Mouse (Mus musculus) layer of hippocampus, postnatal 25 days (tissue): ENCODE data around the gene Slc25a3. TPM values are rescaled to one million over a fixed set of nuclear protein-coding genes. Genes with fewer than 3 reads are reported as not detected.

Source experiments
- DNase-seq, 2 experiments: peaks; one replicate each; pipeline ENCODE4 v3.0.0; 2022; ENCODE audit warnings: mixed read lengths in 2 of 2, low spot score in 1 of 2; ENCODE audit errors: extremely low spot score in 1 of 2
- total RNA-seq, 2 experiments: library from RNA; stranded (reverse); gene quantifications; 2 replicates each; pipeline ENCODE4 v1.2.3; 2021

Gene Slc25a3
- total RNA-seq, 2 experiments from 2014 or later = 500 to 552 TPM

GRCm38 (mm10) chr10:91100101-91100500 is 23.8 kb downstream of the Slc25a3 start:
- DNase-seq = no peak

- DNase-seq = no peak
Measured at GRCm38 (mm10) chr10:91098056-91098455, 25.8 kb downstream of the Slc25a3 start.

GRCm38 (mm10) chr10:91094251-91095104 is 29.4 kb downstream of the Slc25a3 start:
- DNase-seq = no peak

GRCm38 (mm10) chr10:91092812-91093211 is 31.0 kb downstream of the Slc25a3 start:
- DNase-seq = no peak

- no peak for DNase-seq
Measured at GRCm38 (mm10) chr10:91083393-91083927, 40.4 kb downstream of the Slc25a3 start.

GRCm38 (mm10) chr10:91082550-91083392 is 41.1 kb downstream of the Slc25a3 start, which contains the start of the genes Apaf1 and Ikbip:
Apaf1 (minus strand) TSS chr10:91082770.
Ikbip (plus strand) TSS chr10:91082940.
- DNase-seq = peak; percentile 98 to 99

GRCm38 (mm10) chr10:91081959-91082507 is 41.8 kb downstream of the Slc25a3 start:
- DNase-seq = no peak

GRCm38 (mm10) chr10:91080540-91080939 is 43.3 kb downstream of the Slc25a3 start:
- no peak for DNase-seq

GRCm38 (mm10) chr10:91076667-91077066 is 47.2 kb downstream of the Slc25a3 start:
- DNase-seq = no peak

- no peak for DNase-seq
Measured at GRCm38 (mm10) chr10:91073345-91073744, 50.5 kb downstream of the Slc25a3 start.

GRCm38 (mm10) chr10:91071768-91072167 is 52.1 kb downstream of the Slc25a3 start:
- no peak for DNase-seq

Other genes starting within 250 kb of the Slc25a3 start
- gene Apaf1, start 41.3 kb downstream of the Slc25a3 start, total RNA-seq = 10 to 100 TPM; 12.3 to 13.1 TPM
- 10 to 100 TPM; 15.4 to 16.4 TPM for gene Ikbip, start 41.1 kb downstream of the Slc25a3 start, total RNA-seq
- gene Tmpo, start 57.3 kb upstream of the Slc25a3 start, total RNA-seq = 10 to 100 TPM; 33.2 to 35.8 TPM